Mouse (Mus musculus) kidney, adult 8-10 months (tissue): ENCODE results near the gene Gkap1.

Experiments used
- DNase-seq, 2 experiments: peaks; one replicate each; pipeline ENCODE4 v3.0.0; 2022

Gkap1 gene

DNA sequence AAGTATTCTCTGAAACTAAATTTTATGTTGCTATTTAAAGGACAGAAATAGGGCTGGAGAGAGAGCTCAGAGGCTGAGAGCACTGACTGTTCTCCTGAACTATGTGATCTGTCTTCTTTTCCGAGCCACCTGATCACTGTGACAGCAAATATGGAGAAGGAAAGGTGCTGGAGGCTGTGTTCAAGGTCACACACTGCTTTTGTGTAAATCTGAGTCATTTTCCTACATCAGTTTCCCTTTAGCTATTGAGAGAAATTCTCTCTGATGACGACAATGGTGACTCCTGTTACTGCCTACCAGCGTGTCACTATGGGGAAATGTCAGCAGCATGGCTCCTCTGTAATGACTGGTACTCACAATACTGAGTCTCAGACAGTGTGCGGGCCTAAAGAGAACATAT is 13.8 kb downstream of the Gkap1 start:
- DNase-seq = no peak

DNA sequence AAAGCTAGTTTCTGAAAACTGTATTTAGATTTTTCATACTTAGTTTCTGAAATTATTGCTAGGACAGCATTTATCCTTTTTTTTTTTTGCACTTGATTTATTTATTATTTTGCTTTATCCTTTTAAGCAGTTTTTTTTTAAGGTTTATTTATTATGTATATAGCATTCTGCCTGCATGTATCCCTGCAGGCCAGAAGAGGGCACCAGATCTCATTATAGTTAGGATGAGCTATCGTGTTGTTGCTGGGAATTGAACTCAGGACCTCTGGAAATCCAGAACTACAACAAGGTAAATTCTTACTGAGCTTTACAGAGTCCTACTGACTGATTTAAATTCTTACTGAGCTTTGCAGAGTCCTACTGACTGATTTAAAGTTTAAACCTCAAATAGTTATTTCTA is 22.2 kb downstream of the Gkap1 start:
- no peak for DNase-seq

DNA sequence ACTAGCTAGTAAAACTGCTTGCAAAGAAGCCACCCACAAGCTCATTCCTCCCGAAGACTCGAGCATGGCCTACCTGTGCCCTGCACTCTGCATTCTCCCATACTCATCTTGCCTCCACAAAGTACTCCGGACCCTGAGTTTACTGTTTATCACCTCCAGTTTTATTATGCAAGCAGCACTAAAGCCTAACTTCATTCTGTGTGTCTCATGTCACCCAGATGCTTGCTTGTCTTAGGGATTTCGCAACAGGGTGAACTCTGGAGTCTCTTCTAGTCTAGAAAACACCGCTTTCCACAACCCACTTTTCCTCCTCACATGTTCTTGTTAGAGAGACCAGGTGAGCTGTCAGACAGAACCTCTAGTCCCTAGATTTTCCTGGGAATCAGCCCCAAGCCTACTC is 26.5 kb downstream of the Gkap1 start:
- DNase-seq = peak in 1 of 2 experiments; percentile 11

DNA sequence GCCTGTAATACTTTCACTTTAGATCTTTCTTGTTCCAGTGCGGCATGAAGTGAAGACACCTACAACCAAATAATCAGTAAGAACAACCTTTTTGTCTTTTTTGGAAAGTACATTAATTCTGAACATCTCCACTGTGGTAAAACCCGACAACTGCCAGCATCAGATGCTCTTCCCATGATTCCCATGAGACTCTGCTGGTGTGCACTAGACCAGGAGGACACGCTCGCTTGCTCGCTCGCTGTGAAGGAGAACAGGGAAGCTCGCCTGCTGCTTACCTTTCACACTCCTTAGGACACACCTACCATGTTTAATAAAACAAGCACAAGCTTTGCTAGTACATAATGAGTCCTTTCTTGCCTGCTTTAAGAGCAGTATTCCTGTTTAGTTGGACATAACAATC is 39.0 kb downstream of the Gkap1 start:
- DNase-seq = no peak

DNA sequence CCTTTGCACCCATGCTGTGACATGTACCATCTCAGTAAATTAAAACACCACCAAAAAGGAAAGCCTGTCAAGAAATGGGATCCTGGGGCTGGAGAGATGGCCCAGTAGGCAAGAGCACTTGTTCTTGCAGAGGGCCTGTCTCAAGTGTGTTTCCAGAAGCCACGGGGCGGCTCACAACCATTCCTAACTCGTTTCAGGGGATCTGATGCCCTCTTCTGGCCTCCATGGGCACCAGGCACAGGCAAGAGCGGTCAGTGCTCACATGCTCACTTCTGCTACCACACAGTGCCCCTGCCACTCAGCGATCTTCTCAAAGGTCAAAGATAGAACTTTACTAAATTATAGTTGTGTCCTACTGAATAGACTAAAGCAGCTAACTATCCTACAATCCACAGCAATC is 42.9 kb downstream of the Gkap1 start:
- peak; percentile 54 to 72 for DNase-seq

DNA sequence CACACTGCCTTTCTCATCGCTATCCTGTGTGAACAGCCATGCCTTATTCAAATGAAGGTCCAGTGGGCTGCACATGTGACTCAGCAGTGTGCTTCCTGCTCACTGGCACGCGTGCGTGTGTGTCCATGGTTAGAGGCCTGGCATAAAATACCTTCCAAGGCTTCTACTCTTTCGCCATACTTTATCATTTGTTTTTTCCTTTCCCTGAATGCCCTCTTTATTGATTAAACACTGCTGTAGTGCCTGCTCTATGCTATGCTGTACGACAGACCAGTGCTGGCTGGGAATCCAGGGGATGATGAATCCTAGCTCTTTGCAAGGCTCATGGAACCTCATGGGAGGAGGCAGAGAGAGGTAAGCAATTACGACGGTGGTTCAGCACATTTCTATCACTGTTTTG is 43.4 kb downstream of the Gkap1 start:
- no peak for DNase-seq

DNA sequence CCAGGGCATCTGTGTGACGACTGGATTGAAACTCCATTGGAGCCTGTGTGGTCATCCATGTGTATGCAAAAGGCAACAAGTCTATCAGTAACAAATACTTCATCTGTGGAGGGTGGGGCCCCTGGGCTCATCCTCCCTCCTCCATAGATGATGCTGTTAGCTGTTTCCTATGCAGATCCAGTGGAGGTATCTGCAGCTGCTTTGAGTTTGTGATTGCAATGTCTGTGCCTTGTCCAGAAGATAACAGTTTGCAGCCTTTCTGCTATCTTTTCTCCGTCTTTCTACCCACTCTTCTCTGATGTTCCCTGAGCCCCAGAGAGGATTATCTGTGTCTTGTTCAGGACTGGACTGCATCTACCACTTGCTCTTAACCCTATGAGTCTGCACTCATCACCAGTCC is 46.9 kb downstream of the Gkap1 start:
- DNase-seq = no peak

DNA sequence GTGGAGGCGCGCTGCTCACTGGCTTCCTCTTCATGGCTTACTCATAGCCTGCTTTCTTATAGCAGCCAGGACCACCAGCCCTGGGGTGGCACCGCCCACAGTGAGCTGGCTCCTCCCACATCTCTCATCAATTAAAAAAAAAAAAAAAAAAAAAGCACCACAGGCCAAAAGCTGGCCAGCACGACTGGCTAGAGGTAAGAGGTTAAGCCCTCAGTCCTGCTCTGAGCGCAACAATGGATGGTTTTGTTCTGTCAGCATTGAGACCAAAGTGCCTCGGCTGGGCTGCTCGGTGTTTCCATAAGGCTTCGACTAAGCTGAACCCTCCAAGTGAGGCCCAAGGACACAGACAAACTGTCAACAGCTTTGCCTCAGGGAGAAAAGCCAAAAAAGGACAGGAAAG is 49.8 kb downstream of the Gkap1 start:
- DNase-seq = no peak

DNA sequence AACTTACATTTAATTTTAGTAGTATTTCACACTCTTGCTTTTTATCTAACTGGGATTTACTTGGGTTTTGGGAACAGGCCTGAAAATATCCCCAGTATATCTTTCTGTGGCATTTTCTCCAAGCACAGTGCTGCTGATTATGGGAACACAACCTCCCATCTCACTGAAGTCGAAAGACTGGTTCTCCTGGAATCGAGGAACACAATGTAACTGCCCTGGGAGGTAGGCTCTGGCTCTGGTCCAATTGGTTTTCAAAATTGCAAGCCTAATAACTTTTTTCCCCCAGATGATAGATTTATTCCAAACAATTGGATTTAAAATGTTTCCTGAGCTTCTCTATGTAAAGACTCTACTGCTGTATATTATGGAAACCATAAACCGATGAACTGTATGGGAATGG is 55.3 kb downstream of the Gkap1 start:
- DNase-seq = peak; percentile 37 to 41

DNA sequence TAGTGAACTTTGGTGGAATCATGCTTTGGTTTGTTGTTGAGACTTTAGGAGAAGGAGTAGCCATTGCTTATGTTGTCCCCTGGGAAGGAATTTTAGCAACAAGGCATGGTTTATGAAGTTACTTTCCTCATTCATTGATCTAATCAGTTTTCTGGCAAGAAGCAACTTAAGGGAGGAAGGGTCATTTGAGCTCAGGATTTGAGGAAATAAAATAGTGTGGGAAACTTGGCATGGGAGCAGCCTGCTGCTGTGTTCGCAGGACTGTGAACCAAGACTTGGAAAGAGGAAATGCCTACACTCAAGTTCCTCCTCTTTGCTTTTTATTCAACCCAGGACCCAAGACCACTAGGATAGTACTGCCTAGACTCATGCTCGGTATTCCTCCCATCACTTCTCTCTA is 58.0 kb downstream of the Gkap1 start:
- DNase-seq = no peak

DNA sequence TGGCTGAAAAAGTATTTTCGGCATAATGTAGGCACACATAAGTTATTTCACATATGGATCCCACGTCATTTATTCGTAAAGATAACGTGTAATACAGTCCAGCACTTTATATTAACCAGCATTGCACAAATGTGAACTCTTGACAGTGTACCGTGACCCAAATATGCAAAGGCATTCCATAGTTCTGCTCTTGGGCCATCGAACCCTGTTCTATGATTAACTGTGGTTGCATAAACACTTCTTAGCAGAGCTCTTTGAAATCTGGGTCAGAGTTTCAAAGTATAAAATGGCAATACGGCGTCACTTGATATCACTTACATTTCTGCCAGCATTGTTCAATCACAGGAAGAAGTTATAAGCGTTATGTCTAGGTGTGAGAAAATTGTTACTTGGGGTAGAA is 59.1 kb downstream of the Gkap1 start:
- peak; percentile 33 to 77 for DNase-seq

DNA sequence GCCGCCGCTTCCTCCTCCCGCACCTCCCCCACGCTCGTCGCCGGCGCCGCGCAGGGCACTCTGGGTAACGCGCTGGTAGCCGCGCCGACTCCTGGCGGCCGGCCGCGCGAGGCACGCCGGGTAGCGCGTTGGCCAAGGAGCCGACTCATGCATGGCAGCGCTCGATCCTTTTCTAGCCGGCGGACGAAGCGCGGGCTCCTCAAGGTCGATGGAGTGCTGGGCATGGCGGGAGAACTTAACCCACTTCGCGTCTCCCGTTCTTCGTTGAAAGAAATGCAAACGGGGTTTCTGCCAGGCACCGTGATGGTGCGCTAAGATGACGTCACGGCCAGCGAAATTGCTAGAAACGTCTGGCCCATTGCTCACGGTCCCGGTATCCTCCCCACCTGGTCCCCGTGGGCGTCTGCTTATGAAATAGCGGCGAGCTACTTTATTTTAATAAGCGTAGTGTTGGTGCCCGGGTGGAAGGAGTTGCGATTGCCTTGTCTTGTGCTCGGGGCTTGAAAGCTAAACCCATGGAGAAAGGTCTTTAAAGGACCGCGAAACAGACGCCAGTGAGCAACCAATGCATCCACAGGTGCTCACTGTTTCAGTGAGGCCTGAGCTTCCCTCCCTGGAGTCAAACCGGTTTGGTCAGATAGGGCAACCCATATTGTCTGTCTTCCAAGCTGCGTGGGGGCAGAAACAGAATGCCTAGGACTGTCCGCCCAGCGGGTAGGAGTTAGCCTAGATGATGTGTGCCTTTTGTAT is 59.7 kb downstream of the Gkap1 start, which contains the start of gene Ubqln1:
Gene Ubqln1, minus strand, starts transcription at position 62 of the 750 bp plus-strand sequence.
- DNase-seq = peak; percentile 81 to 85

DNA sequence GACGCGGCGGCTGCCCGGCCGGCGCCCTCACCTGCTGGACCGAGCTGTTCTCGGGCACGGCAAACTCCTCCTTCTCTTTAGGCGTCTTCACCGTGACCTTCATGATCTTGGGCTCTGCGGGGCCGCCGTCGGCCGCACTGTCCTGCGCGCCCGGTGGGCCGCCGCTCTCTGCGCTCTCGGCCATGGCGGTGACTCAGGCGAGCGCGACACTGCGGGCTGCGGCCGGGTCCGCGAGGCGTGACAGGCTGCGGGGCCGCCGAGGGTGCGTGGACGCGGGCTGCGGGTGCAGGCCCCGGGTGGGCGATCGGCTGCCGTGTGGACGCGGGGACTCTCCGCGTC is 60.3 kb downstream of the Gkap1 start:
- DNase-seq = no peak

DNA sequence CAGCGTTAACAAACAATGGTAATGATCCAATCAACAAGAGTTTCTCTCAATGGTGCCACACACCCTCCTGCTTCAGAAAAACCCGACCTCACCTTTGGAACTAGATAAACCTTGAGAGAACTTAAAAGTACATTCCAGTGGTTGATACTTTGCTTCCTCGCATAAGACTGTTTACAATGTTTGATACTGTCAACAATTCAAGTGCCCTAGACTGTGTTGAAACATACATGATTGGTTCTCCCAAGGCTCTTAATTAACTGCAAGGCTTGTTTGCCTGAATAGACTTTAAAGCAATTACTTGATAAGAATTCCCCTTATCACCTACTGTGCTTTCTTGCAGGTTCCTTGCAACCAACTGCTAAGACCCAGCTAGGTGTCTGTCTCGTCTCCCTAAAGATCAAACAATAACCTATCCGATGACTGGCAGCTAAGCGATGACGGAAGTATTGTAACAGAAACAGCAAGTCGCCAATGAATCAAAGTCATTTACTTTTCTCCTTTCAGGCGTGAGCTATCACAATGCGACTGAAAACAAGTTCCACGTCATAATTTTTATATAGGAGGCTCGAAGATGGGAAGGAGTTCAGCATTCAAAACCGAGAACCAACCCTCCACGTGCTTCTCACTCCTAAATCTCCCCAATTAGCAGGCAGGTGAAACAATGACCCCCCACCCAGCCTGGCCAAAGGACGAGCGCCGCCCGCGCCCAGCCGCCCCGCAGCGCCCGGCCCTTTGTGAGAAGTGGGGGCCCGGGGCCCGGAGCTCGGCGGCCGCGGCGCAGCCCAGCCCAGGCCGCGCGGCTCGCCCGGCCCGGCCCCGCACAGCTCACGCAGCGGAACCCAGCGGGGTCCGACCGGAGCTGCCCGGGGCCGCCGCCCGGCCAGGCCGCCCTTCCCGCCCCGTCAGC is 60.9 kb downstream of the Gkap1 start:
- DNase-seq = no peak

DNA sequence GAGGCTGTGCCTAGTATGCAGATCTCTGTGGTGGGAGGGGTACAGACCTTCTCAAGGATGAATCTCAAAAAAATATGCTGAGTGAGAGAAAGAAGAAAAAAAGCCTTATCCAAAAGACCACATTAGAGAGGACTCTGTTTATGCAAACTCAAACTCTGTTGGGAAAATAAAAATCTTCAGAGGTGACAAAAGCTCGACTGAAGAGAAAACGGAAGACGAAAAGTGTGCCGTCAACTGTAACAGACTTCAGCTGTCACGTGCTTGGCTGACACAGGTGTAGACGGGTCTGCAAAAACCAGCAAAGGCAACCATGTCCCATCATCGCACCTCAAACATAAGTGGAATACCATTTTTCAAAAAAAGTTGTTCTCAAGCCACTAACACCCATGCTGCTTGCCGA is 61.7 kb downstream of the Gkap1 start:
- DNase-seq = no peak

DNA sequence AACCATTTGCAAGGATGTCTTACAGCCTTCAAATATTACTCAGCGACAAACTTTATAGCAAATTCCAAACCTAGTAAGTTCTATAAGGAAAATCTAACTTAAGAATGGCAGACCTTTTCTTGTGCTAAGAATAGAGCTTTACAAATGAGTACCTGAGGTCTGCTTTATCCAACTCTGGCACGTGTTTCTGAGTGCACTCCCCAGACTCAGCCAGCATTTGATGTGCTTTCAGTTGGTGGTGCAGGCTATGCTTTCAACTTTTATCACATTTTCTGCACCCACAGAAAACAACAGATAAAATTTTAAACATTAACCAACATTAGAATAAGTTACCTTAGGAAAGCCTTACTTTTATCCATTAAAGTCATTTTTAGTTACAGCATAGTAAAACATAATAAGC is 63.0 kb downstream of the Gkap1 start:
- no peak for DNase-seq

DNA sequence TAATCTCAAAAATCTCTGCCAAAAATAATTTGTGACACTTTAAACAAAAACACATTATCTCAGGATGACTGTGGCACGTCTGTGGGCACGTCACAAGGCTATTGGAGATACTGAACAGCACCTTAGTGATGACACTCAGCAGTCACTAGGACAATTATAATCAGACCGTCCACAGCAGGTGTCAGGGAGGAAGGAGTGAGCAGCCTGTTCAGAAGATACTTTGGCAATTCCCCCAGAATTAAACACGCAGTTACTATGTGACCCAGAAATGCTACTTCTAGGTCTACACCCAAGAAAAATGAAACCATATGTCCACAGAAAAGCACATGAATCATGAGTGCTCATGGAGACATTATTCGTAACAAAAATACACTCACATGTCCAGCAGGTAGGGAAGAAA is 65.1 kb downstream of the Gkap1 start:
- no peak for DNase-seq

DNA sequence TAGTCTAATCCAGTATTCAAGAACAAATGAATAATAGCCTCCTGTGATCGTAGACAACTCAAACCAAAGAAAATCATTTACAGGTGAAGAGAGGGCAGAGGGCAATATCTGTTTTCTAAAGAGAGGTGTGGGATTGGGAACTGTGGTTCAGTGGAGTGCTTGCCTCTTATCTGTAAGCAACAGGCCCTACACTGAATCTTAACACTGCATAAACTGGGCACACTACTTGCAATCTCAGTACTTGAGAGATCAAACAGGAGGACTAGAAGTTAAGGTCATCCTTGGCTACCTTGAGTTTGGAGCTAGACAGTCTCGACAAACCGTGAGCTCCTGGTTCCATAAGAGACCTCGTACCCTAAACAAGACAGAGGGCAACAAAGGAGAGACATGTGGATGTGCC is 69.4 kb downstream of the Gkap1 start:
- DNase-seq = no peak

DNA sequence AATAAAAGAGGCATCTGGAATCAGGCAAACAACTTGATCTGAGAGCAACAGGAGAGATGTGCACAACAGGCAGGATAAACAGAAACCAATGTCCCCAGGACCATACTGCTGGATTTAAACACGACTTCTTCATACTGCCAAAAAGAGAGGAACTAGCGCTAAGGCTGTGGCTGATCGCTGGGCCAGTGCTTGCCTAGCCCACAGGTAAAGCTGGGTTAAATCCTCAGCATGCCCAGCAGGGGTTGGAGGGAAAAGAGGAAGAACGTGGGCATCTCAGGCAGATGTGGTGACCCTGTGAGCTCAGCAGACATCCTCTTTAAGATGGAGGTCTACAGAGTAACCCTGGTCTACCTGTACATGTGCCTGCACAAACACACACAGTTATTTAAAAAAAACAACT is 70.5 kb downstream of the Gkap1 start:
- no peak for DNase-seq

DNA sequence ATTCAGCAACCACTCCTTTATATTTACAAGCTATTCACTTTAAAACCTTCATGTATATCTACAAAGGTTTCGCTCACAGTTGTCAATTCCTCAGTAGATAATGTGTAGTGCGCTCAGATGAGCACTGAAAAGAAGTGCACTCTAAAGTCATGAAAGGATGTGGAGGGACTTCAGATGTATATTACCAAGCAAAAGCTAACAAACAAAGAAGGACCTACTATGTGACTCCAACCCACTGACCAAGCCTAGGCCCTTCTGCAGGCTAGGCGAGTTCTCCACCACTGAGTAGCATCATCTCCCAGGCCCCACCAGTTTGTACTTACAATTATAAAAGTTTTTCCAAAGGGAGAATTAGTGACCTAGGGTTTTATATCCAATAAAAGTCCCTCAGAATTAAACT is 71.3 kb downstream of the Gkap1 start:
- DNase-seq = no peak

DNA sequence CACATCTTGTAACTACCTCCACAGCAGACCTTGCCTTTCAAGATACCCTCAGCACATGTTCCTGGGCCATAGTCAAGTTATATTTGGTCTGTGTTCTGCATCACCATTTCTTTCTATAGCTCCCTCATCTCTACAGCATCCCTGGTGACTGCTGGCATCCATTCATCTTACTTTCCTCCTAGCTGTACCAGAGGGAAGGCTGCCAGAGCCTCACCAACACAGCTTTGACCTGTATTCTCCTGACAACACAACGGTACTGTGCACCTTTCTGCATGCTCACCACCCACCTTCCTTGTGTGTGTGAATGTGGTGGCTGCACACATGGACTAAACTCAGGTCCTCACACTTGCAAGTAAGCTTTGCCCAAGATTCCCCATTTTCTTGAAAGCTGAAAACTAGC is 72.6 kb downstream of the Gkap1 start:
- DNase-seq = no peak

DNA sequence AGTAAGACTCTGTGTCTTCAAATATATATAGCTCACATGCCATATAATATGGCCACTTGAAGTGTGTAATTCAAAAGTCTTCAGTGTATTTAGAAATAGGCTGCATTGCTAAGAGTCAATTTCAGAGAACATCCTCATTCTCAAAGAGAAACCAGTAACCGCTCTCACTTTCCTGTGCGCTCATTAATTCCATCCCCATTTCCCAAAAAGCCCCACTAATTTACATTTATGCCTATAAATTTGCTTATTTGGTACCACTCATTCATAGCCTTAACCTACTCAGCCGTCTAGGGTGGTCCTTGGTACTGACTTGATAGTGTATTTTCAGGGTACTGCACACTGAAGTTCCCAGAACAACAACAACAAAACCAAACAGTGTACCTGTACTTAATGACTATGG is 73.6 kb downstream of the Gkap1 start:
- DNase-seq = no peak

DNA sequence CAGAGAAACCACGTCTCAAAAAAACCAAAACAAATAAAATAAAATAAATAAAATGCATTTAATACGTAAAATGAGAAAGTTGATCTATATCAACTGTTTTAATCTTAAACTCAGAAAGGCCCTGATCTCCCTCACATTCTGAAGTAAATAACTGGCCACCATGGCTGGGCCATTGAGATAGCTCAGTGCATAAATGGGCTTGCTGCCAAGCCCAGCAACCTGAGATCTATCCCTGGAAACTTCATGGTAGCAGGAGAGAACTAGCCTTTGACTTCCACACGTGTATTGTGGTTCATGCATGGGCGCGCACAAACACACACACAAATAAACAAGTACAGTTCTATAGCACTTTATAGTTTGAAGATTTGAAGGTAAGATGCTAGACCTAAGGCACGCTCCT is 74.2 kb downstream of the Gkap1 start:
- DNase-seq = no peak

DNA sequence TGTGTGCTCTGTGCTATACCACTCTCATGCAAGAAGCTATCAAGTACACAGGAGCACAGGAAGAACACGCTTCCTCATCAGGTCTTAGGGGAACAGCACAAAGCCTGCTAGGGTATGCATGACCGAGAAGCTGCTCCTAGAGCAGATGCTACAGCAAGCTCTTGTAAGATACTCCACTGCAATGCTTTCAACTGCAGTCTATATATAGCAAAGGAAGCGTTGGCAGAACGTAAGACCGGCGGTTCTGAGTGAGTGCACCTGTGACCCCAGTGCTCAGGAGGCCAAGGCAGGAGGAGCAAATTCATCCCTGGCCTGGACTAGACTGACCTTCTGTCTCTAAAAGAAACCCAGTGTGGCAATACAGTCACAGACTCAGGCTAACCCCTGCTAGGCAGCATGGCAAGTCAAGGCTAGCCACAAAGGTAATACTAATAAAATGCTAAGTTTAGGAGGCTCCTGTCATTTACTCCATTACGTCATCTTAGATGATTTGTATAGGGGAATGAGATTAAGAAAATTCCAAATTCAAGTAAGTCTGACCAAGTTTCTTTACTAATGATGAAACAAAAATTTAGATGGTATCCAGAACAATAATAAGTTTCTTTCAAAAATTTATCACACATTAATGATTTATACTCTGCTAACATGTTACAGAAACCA is 77.4 kb downstream of the Gkap1 start:
- DNase-seq = no peak
